Mouse (Mus musculus) neural tube, embryonic 12.5 days (tissue): Measurements from ENCODE around the gene Ankrd42. TPM values are rescaled to one million over a fixed set of nuclear protein-coding genes. Genes with fewer than 3 reads are reported as not detected.

ENCODE experiments used
- ATAC-seq: fragments of 200-750 bp; cut with Nextera tagmentation; 2 replicates; pipeline ENCODE4 v1.8.0; 2017; ENCODE audit warnings: low read depth, mild to moderate bottlenecking, moderate TSS enrichment, moderate library complexity; ENCODE audit not compliant: low FRiP score
- H3K27ac ChIP-seq: fragments of 300-500 bp; sonication (generic); 2 replicates; pipeline ENCODE4 v1.5.1; 2016
- H3K27me3 ChIP-seq: fragments of 300-500 bp; sonication (generic); replicated peaks from 2 replicates; pipeline ENCODE4 v1.6.1; 2016; ENCODE audit warnings: mild to moderate bottlenecking
- H3K36me3 ChIP-seq: fragments of 300-500 bp; sonication (generic); 2 replicates; pipeline ENCODE4 v1.6.1; 2016; ENCODE audit warnings: mild to moderate bottlenecking
- H3K4me1 ChIP-seq: fragments of 300-500 bp; sonication (generic); 2 replicates; pipeline ENCODE4 v1.6.1; 2016
- H3K4me2 ChIP-seq: fragments of 300-500 bp; sonication (generic); replicated peaks from 2 replicates; pipeline ENCODE4 v1.6.1; 2016; ENCODE audit warnings: mild to moderate bottlenecking
- H3K4me3 ChIP-seq: fragments of 300-500 bp; sonication (generic); 2 replicates; pipeline ENCODE4 v1.5.1; 2016
- H3K9ac ChIP-seq: fragments of 300-500 bp; sonication (generic); 2 replicates; pipeline ENCODE4 v1.6.1; 2016; ENCODE audit warnings: mild to moderate bottlenecking
- H3K9me3 ChIP-seq: fragments of 300-500 bp; sonication (generic); 2 replicates; pipeline ENCODE4 v1.6.1; 2016; ENCODE audit warnings: mild to moderate bottlenecking
- WGBS: fragments of 180-500 bp; shearing (Covaris S2); methylation state at CpG from one replicate; pipeline ENCODE4 v1.1.7; 2016; 5-methylcytosine and 5-hydroxymethylcytosine counted together
- polyA plus RNA-seq: library from polyadenylated mRNA; unstranded; fragments of >200 nt; fragmentation: Nextera tagmentation; extraction: Ambion mirVana; gene quantifications from 2 replicates; pipeline ENCODE4 v1.2.1, GENCODE M21; 2016

The Ankrd42 gene
- polyA plus RNA-seq, 1 experiment from 2014 or later = 12.3 TPM

DNA sequence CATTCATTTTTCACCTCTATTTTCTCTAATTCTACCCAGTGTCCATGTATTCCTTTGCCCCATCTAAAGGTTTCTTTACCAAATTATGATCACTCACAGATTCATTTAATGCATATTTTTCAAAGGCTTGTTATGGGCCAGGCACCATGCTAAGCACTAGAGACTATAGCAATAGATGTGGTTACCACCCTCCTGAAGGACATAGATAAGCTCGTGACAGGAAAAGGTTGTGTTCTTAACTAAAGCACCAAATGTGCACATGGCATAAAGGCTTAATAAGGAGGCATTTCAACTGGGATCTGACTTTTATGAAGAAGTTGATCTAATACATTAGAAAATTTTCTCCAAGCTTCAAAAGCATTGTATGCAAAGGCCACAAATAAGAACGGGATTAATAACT lies 78.2 kb downstream of the Ankrd42 start:
- H3K36me3 ChIP-seq = no peaks in the 10 kb centered on the region
- H3K27ac ChIP-seq = no peak overlapping the region
- H3K4me3 ChIP-seq = no peak overlapping the region
- H3K27me3 ChIP-seq = no peaks in the 10 kb centered on the region
- no peak overlapping the region for H3K4me2 ChIP-seq
- no peak overlapping the region for H3K9ac ChIP-seq
- ATAC-seq = no peak
- 98% methylated on average over 2 of the region's 2 CpGs for WGBS
- H3K9me3 ChIP-seq = no peaks in the 10 kb centered on the region
- no peaks in the 10 kb centered on the region for H3K4me1 ChIP-seq

DNA sequence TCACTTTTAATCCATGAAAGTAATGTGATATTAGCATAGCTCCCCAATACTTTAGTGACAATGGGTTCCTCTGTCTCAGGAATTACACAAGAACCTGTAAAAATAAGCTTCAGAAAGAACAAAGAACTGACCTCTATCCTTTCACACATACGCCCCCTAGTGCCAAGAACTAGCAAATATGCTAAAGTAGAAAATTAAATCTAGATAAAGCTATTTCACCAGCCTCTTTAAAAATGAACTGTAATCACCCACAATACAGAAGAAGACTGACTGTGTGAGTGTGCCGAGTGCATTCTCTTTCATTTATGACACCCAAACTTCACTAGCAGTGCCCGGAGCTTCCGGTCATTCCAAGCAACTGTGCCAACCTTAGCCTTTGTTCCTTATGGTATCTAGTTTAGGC lies 86.0 kb downstream of the Ankrd42 start:
- no peaks in the 10 kb centered on the region for H3K36me3 ChIP-seq
- no peaks in the 10 kb centered on the region for H3K4me1 ChIP-seq
- peak; percentile 63 for ATAC-seq
- H3K27me3 ChIP-seq = no peaks in the 10 kb centered on the region
- 56% methylated on average over 4 of the region's 4 CpGs for WGBS
- no peak overlapping the region for H3K9ac ChIP-seq
- no peaks in the 10 kb centered on the region for H3K9me3 ChIP-seq
- no peak overlapping the region for H3K4me3 ChIP-seq
- no peak overlapping the region for H3K4me2 ChIP-seq
- no peak overlapping the region for H3K27ac ChIP-seq

DNA sequence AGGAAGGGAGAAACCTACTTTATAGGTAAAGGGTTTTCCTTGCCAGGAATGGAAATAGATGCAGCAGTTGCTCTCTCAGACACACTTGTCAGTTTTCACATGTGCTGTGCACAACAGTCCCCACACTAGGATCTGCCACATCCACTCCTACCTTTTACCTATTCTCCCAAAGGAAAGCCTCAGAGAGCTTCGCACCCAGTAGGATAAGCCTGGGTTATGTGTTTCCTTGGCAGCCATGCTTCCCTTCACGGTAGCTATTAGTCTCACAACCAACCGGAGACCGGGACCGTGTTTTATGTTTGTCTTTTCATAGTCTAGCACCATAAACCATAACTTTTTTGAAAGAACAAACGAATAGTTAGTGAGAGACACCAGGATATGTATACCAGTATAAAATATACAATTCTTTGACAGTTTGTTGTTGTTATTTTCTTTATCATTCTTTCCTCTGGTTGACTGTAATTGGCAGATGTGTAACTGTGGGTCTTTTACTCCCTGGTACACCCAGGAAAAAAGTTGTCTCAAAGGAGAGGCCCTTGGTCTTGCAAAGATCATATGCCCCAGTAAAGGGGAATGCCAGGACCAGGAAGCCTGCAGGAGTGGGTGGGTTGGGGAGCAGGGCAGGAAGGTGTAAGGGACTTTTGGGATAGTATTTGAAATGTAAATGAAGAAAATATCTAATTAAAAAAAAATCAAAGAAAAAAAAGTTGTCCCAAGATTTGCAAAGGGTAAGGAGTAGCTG lies 86.5 kb downstream of the Ankrd42 start:
- Histone ChIP-seq H3K4me3 (no peak overlapping the region), H3K36me3 (no peaks in the 10 kb centered on the region), H3K27me3 (no peaks in the 10 kb centered on the region), H3K4me1 (no peaks in the 10 kb centered on the region), H3K9me3 (no peaks in the 10 kb centered on the region), H3K4me2 (no peak overlapping the region), H3K27ac (no peak overlapping the region), H3K9ac (no peak overlapping the region)
- 84% methylated on average over 6 of the region's 6 CpGs for WGBS
- 0 out of 2 replicates have a peak, but pooled peaks have one; percentile 33 for ATAC-seq

GRCm38 (mm10) chr7:92546763-92547162 lies 90.2 kb downstream of the Ankrd42 start:
- no peak overlapping the region for H3K4me2 ChIP-seq
- H3K27ac ChIP-seq = no peak overlapping the region
- no peaks in the 10 kb centered on the region for H3K9me3 ChIP-seq
- H3K4me3 ChIP-seq = no peak overlapping the region
- ATAC-seq = no peak
- WGBS = 81% methylated on average over 2 of the region's 2 CpGs
- H3K4me1 ChIP-seq = no peaks in the 10 kb centered on the region
- H3K9ac ChIP-seq = no peak overlapping the region
- no peaks in the 10 kb centered on the region for H3K36me3 ChIP-seq
- no peaks in the 10 kb centered on the region for H3K27me3 ChIP-seq

DNA sequence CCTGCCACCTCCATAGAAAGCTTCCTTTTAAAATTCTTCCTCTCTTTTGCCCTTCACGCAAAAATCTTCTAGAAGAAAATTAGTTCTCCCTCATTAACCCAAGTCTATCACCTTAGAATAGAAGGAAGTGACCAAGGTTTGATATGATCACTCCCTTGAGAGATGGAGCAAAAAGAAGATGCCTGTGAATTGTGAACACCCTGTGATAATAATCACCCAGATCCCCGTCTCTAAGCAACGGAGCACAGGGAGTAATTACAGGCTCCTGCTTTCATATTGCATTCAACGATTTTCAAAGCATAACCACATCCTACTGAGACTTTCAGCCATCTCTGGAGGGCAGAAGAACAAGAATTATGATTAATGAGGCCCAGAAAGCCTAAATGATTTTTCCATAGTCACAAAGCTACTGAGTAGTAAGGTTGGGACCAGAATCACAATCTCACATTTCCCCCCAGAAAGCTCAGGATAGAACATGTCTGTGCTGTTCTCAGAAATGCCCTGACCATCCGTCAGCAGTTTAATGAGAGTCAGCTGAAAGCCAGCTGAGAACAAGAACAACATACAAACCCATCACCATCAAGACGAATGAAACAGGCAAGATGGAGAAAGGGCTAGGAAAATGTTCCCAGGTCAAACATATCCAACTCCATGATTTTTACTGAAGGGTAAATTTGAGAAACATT lies 104.4 kb downstream of the Ankrd42 start:
- H3K27ac ChIP-seq = no peak overlapping the region
- ATAC-seq = peak; percentile 79

More for the DNA sequence above, 104.4 kb downstream of the Ankrd42 start:
- 51% methylated on average over 6 of the region's 6 CpGs for WGBS
- Histone ChIP-seq H3K4me2 (no peak overlapping the region), H3K36me3 (no peaks in the 10 kb centered on the region), H3K4me1 (no peaks in the 10 kb centered on the region), H3K4me3 (no peak overlapping the region), H3K9ac (no peak overlapping the region), H3K9me3 (no peaks in the 10 kb centered on the region), H3K27me3 (no peaks in the 10 kb centered on the region)

Other genes with a start within 250 kb of the Ankrd42 start
- 64.8 and 67.5 TPM in 2 replicates for gene Ccdc90b, start 76.0 kb downstream of the Ankrd42 start, polyA plus RNA-seq
- 27.3 and 29.0 TPM in 2 replicates for gene Pcf11, start 32.8 kb upstream of the Ankrd42 start, polyA plus RNA-seq
- 22.3 and 22.5 TPM in 2 replicates for gene Rab30, start 104.5 kb upstream of the Ankrd42 start, polyA plus RNA-seq
- gene Ddias, start 237.1 kb upstream of the Ankrd42 start, polyA plus RNA-seq = 10.9 and 11.5 TPM in 2 replicates
- 20.5 and 22.4 TPM in 2 replicates for gene Prcp, start 237.3 kb upstream of the Ankrd42 start, polyA plus RNA-seq